Mouse (Mus musculus) frontal cortex, postnatal 25 days (tissue): ENCODE measurements around the gene Ccdc34.

Source experiments
- DNase-seq, 2 experiments: peaks; one replicate each; pipeline ENCODE4 v3.0.0; 2022; ENCODE audit warnings: low spot score in 2 of 2

Ccdc34 gene

GRCm38 (mm10) chr2:110017616-110018505 is at the start of gene Ccdc34:
Gene Ccdc34 (plus strand): TSS chr2:110017817.
- peak; percentile 79 to 84 for DNase-seq

- no peak for DNase-seq
These were observed 48.2 kb upstream of the Ccdc34 start for GRCm38 (mm10) chr2:109969381-109969780.

GRCm38 (mm10) chr2:109969926-109970532 is 47.6 kb upstream of the Ccdc34 start:
- DNase-seq: no peak

- DNase-seq: no peak
These were observed 46.7 kb upstream of the Ccdc34 start for GRCm38 (mm10) chr2:109970744-109971410.

- DNase-seq: no peak
These were observed 45.3 kb upstream of the Ccdc34 start for GRCm38 (mm10) chr2:109972310-109972709.

GRCm38 (mm10) chr2:109972922-109973321 is 44.7 kb upstream of the Ccdc34 start:
- no peak for DNase-seq

- DNase-seq: no peak
These were observed 42.8 kb upstream of the Ccdc34 start for GRCm38 (mm10) chr2:109974807-109975206.

- DNase-seq: no peak
These were observed 41.4 kb upstream of the Ccdc34 start for GRCm38 (mm10) chr2:109976181-109976580.

- no peak for DNase-seq
These were observed 40.3 kb upstream of the Ccdc34 start for GRCm38 (mm10) chr2:109977322-109977721.

GRCm38 (mm10) chr2:109979209-109979608 is 38.4 kb upstream of the Ccdc34 start:
- no peak for DNase-seq

- no peak for DNase-seq
These were observed 34.2 kb upstream of the Ccdc34 start for GRCm38 (mm10) chr2:109983435-109983834.

- DNase-seq: no peak
These were observed 32.7 kb upstream of the Ccdc34 start for GRCm38 (mm10) chr2:109984930-109985329.

GRCm38 (mm10) chr2:109985560-109985959 is 32.1 kb upstream of the Ccdc34 start:
- no peak for DNase-seq

GRCm38 (mm10) chr2:109986036-109986785 is 31.4 kb upstream of the Ccdc34 start:
- no peak for DNase-seq

- DNase-seq: no peak
These were observed 29.7 kb upstream of the Ccdc34 start for GRCm38 (mm10) chr2:109987946-109988345.

GRCm38 (mm10) chr2:109989196-109989595 is 28.4 kb upstream of the Ccdc34 start:
- no peak for DNase-seq

- DNase-seq: no peak
These were observed 27.7 kb upstream of the Ccdc34 start for GRCm38 (mm10) chr2:109989679-109990473.

GRCm38 (mm10) chr2:109991754-109992153 is 25.9 kb upstream of the Ccdc34 start:
- no peak for DNase-seq

GRCm38 (mm10) chr2:109992448-109993073 is 25.1 kb upstream of the Ccdc34 start:
- no peak for DNase-seq

GRCm38 (mm10) chr2:109993404-109993803 is 24.2 kb upstream of the Ccdc34 start:
- no peak for DNase-seq
